Mouse (Mus musculus) C2C12 (cell line): Measurements from ENCODE around the gene Car9. TPM values are rescaled to one million over a fixed set of nuclear protein-coding genes. Genes with fewer than 3 reads are reported as not detected.
"Not testable (repeated sequence)": the region's sequence is repeated elsewhere in the genome, so short reads cannot be mapped to it uniquely, and the experiment has no call there.

ENCODE experiments used
- H3K27me3 ChIP-seq: one replicate; pipeline ENCODE4 v1.6.1; 2011; ENCODE audit not compliant: control insufficient read depth, insufficient read depth, insufficient read length
- H3K36me3 ChIP-seq: one replicate; pipeline ENCODE4 v1.6.1; 2011; ENCODE audit not compliant: control insufficient read depth, insufficient read depth
- H3K4me3 ChIP-seq: one replicate; pipeline ENCODE4 v1.5.1; 2011; ENCODE audit warnings: mild to moderate bottlenecking, control low read depth; ENCODE audit not compliant: poor library complexity, insufficient read depth, severe bottlenecking
- H3K79me2 ChIP-seq: one replicate; pipeline ENCODE4 v1.6.1; 2011; ENCODE audit not compliant: control insufficient read depth, insufficient read depth
- H3K79me3 ChIP-seq: one replicate; pipeline ENCODE4 v1.6.1; 2011; ENCODE audit warnings: low read depth, control low read depth
- H3ac ChIP-seq: one replicate; pipeline ENCODE3; 2011; ENCODE audit warnings: low read depth; ENCODE audit not compliant: control insufficient read depth, insufficient read length
- CEBPB ChIP-seq: IDR thresholded peaks from one replicate; pipeline ENCODE4 v1.6.1; 2011; ENCODE audit warnings: low read depth, mild to moderate bottlenecking, control low read depth, moderate library complexity
- CTCF ChIP-seq: IDR thresholded peaks from one replicate; pipeline ENCODE4 v1.5.1; 2011; ENCODE audit not compliant: control insufficient read depth, insufficient read depth, insufficient read length
- FOSL1 ChIP-seq: IDR thresholded peaks from one replicate; pipeline ENCODE4 v1.8.0; 2011; ENCODE audit warnings: mild to moderate bottlenecking, low read length; ENCODE audit not compliant: poor library complexity, insufficient read depth, severe bottlenecking
- MAX ChIP-seq: IDR thresholded peaks from one replicate; pipeline ENCODE4 v1.6.1; 2011; ENCODE audit warnings: mild to moderate bottlenecking, control low read depth
- MYOD1 ChIP-seq: IDR thresholded peaks from one replicate; pipeline ENCODE4 v1.6.1; 2011; ENCODE audit warnings: low read depth; ENCODE audit not compliant: control insufficient read depth, insufficient read length
- MYOG ChIP-seq: IDR thresholded peaks from one replicate; pipeline ENCODE4 v1.6.1; 2011; ENCODE audit not compliant: control insufficient read depth, insufficient read length; ENCODE audit errors: extremely low read depth
- USF1 ChIP-seq: IDR thresholded peaks from one replicate; pipeline ENCODE4 v1.6.1; 2011; ENCODE audit warnings: low read depth, mild to moderate bottlenecking, control low read depth, moderate library complexity
- polyA plus RNA-seq: library from polyadenylated mRNA; unstranded; fragments of >200 nt; fragmentation: generic; extraction: Trizol; gene quantifications from one replicate; pipeline ENCODE4 v1.2.1, GENCODE M21; 2012; ENCODE audit warnings: missing spikeins

Car9 gene
- polyA plus RNA-seq, 1 experiment = 0.67 TPM

DNA sequence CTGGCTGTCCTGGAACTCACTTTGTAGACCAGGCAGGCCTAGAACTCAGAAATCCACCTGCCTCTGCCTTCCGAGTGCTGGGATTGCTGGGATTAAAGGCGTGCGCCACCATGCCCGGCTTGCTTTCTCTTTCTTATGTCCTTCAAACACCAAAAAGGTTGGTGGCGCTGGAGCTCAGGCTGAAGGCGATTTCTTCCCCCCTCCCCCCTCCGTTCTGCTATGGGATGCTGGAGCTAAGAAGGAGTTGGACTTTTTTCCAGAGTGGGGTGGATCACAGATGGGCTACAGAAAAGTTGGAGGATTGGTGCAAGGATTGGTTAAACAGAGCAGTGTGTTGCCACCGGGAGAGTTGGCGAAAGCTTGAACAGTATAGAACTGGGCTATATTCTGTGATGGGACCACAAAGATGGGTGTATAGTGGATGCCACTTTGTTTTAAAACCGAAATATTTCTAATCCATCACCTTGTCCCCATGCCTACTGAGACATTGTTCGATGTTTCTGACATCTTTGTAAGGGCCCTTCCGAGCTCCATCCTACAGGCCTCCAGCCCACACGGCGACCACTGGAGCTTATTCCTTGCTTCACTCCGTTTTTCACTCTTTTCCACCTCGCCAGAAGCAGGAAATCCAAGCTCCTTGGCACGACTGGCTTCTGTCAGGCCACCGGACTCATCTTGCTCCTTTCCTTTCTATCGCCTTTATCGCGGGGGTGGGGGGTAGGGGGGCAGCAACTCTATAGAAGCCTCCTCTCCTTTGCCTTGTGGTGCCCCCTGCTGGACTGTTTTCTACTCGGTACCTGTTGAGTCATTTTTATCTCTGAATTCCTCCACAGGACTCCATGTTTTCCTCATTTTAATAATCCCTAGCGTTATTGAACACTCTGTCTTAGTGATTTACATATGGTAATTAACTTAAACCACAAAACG is 27.6 kb upstream of the Car9 start:
- Histone ChIP-seq H3ac (no peak overlapping the region), H3K79me3 (no peaks in the 10 kb centered on the region), H3K27me3 (no peaks in the 10 kb centered on the region), H3K4me3 (no peak overlapping the region), H3K36me3 (no peaks in the 10 kb centered on the region), H3K79me2 (no peaks in the 10 kb centered on the region)
- TF ChIP-seq CEBPB = no peak
- peak; percentile 16 for TF ChIP-seq CTCF
- TF ChIP-seq MYOG = no peak
- TF ChIP-seq USF1 = no peak
- TF ChIP-seq MYOD1 = no peak
- TF ChIP-seq FOSL1 = no peak
- no peak for TF ChIP-seq MAX

DNA sequence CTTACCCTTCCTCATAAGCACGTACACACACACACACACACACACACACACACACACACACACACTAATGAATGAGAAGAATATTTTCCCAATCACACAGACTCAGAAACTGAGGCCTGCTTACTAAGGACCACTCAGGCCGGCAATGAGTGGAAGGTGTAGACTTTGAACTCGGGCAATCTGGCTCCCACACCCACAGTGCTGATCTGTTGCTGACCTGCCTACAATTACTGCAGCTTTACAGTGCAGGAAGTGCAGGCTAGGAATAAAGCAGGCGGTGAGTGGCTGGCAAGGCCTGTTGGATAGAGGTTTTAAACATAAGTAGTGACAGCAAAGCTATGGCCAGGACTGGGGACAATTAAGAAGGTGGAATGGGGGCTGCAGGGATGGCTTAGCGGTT is 25.8 kb upstream of the Car9 start:
- no peaks in the 10 kb centered on the region for H3K79me2 ChIP-seq
- no peak overlapping the region for H3ac ChIP-seq
- H3K79me3 ChIP-seq = no peaks in the 10 kb centered on the region
- TF ChIP-seq CTCF (no peak), MYOG (no peak), MAX (no peak), USF1 (no peak), MYOD1 (no peak), FOSL1 (no peak), CEBPB (no peak)
- H3K27me3 ChIP-seq = no peaks in the 10 kb centered on the region
- H3K4me3 ChIP-seq = no peak overlapping the region
- no peaks in the 10 kb centered on the region for H3K36me3 ChIP-seq

DNA sequence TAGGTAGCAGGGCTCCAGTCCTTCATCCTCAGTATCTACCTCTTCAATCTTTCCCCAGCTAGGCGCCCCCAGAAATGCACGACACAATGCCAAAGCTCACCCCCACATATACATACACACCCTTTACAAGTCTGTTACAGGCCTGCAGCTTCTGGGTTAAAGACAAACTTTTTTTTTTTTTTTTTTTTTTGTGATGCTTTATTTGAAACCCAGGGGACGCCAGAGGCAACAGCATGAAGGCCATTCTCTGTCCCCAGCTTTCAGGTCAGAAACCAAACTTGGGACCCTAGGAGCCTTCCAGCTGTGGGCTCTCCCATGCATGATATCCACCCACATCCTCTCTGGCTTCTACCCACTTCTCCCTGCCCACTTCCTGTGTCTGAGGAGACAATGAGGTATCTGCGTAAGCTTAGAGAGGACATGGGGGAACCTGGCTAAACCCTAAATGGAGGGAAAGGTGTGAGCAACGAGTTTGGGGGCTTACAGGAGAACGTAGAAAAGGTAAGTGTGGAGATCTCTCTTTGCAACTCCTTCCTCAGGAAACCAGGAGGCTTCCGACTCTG is 24.8 kb upstream of the Car9 start:
- no peaks in the 10 kb centered on the region for H3K79me3 ChIP-seq
- H3K4me3 ChIP-seq = no peak overlapping the region
- no peak overlapping the region for H3ac ChIP-seq
- H3K36me3 ChIP-seq = no peaks in the 10 kb centered on the region
- no peaks in the 10 kb centered on the region for H3K27me3 ChIP-seq
- TF ChIP-seq MYOD1 (no peak), CEBPB (no peak), CTCF (no peak), USF1 (no peak), MYOG (no peak), FOSL1 (no peak), MAX (no peak)
- no peaks in the 10 kb centered on the region for H3K79me2 ChIP-seq

DNA sequence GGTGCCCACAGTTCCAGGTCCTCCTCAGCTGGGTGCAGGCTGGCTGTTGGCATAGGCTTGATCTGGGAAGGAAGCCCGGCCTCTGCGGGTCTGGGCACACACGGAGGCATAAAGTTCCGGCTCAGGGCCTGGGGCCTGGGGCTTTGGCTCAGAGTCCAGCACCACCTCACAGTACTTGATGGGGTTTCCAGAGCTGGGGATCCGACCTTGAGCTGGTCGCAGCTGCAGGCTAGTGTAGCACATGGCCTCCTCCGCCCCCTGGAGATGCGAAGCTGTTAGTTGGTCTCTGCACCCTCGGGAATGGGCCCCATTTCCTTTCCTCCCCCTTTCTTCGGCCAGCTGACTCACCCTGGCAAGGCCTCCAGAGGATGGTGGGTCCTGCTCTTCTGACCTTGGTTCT is 24.2 kb upstream of the Car9 start:
- Histone ChIP-seq H3K4me3 (no peak overlapping the region), H3ac (no peak overlapping the region), H3K36me3 (no peaks in the 10 kb centered on the region), H3K79me2 (no peaks in the 10 kb centered on the region), H3K27me3 (no peaks in the 10 kb centered on the region), H3K79me3 (no peaks in the 10 kb centered on the region)
- TF ChIP-seq CTCF (no peak), CEBPB (no peak), FOSL1 (no peak), USF1 (no peak), MYOG (no peak)

DNA sequence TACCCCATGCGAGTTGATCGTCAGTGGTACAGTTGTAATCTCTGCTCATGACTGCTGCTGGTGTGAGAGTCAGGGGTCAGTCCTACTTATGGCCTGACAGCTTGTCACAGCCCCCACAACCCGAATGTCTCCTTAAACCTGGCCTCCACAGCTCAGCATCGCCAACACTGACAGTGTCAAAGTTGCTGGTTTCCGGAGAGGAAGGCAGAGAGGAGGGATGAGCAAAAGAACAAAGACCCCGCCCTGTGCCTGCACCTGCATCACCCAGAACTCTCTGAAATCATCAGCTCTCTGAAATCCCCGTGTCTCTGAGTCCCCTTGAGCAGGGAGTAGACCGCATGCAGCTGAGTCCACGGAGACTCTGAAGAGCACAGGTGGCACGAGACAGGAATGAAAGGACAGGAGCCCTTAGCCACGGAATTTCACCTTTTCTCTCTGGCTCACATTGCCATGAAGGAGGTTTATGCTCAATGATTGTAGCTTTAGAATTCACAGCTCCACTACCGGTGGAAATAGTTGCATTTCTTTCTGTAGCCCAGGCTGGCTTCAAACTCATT is 23.2 kb upstream of the Car9 start, which contains the start of gene Sit1:
Sit1 (minus strand) TSS at position 200 of the 557 bp plus-strand sequence.
- TF ChIP-seq MYOG (no peak), FOSL1 (no peak), USF1 (no peak), CEBPB (no peak), CTCF (no peak), MYOD1 (no peak), MAX (no peak)
- no peaks in the 10 kb centered on the region for H3K79me3 ChIP-seq
- H3K36me3 ChIP-seq = no peaks in the 10 kb centered on the region
- H3ac ChIP-seq = no peak within 1 kb of the TSS
- no peaks in the 10 kb centered on the region for H3K79me2 ChIP-seq
- no peak within 1 kb of the TSS for H3K4me3 ChIP-seq
- no peaks in the 10 kb centered on the region for H3K27me3 ChIP-seq

DNA sequence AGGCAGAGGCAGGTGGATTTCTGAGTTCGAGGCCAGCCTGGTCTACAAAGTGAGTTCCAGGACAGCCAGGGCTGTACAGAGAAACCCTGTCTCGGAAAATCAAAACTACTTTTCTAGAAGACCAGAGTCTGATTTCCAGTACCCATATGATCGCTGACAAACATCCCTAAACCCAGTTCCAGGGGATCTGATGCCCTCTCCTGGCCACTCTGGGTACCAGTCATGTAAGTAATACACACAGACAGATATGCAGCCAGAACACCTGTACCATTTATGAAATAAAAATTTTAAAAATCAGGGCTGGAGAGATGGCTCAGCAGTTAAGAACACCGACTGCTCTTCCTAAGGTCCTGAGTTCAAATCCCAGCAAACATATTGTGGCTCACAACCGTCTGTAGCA is 21.1 kb upstream of the Car9 start:
- not testable (repeated sequence) for H3K36me3 ChIP-seq, H3ac ChIP-seq, H3K27me3 ChIP-seq, H3K4me3 ChIP-seq, H3K79me2 ChIP-seq, H3K79me3 ChIP-seq
